Mouse (Mus musculus) megakaryocyte progenitor cell, adult 5-6 weeks (primary cell): ENCODE measurements around the gene Akap8l. TPM values are rescaled to one million over a fixed set of nuclear protein-coding genes. Genes with fewer than 3 reads are reported as not detected.

Experiments used
- ATAC-seq: replicated peaks from 2 replicates; pipeline ENCODE4 v1.8.0; 2016; ENCODE audit warnings: mild to moderate bottlenecking, moderate TSS enrichment, inconsistent platforms; ENCODE audit not compliant: poor library complexity
- total RNA-seq, 2 experiments: library from RNA; stranded (forward) in 1 of 2; stranded (reverse) in 1 of 2; fragments of 157-497, 149-512 nt in 1 of 2; fragments of 200-1000 nt in 1 of 2; gene quantifications; 2 replicates each; pipeline versions ENCODE4 v1.2.3 to v1.2.4; 2015 to 2017

The Akap8l gene
- total RNA-seq, 2 experiments from 2014 or later = 53.2 to 55.8 TPM

GRCm38 (mm10) chr17:32320597-32321389 is 29.6 kb downstream of the Akap8l start, which contains the start of gene Akap8:
Gene Akap8 (minus strand): TSS chr17:32321238.
- ATAC-seq = peak; percentile 88

- ATAC-seq = no peak
Observed at GRCm38 (mm10) chr17:32319950-32320349, 30.5 kb downstream of the Akap8l start.

GRCm38 (mm10) chr17:32317708-32318107 is 32.7 kb downstream of the Akap8l start:
- ATAC-seq = no peak

GRCm38 (mm10) chr17:32317032-32317431 is 33.4 kb downstream of the Akap8l start:
- ATAC-seq = no peak

GRCm38 (mm10) chr17:32315560-32315959 is 34.8 kb downstream of the Akap8l start:
- ATAC-seq = no peak

- ATAC-seq = peak; percentile 79
Observed at GRCm38 (mm10) chr17:32313892-32314291, 36.5 kb downstream of the Akap8l start.

- no peak for ATAC-seq
Observed at GRCm38 (mm10) chr17:32312801-32313200, 37.6 kb downstream of the Akap8l start.

- ATAC-seq = no peak
Observed at GRCm38 (mm10) chr17:32307963-32308362, 42.4 kb downstream of the Akap8l start.

- ATAC-seq = peak; percentile 58; the same call in 1 of the 2 replicates
Observed at GRCm38 (mm10) chr17:32298125-32298524, 52.3 kb downstream of the Akap8l start.

- no peak for ATAC-seq
Observed at GRCm38 (mm10) chr17:32295901-32296300, 54.5 kb downstream of the Akap8l start.

- ATAC-seq = no peak
Observed at GRCm38 (mm10) chr17:32295160-32295559, 55.2 kb downstream of the Akap8l start.

GRCm38 (mm10) chr17:32285138-32285670 is 65.2 kb downstream of the Akap8l start:
- ATAC-seq = no peak

- ATAC-seq = peak; percentile 76
Observed at GRCm38 (mm10) chr17:32284262-32285137, 65.9 kb downstream of the Akap8l start, which contains the start of gene Brd4. Gene Brd4 (minus strand): TSS chr17:32284722.

- peak; percentile 82 for ATAC-seq
Observed at GRCm38 (mm10) chr17:32283771-32284221, 66.6 kb downstream of the Akap8l start.

- 0 out of 2 replicates have a peak, but pooled peaks have one; percentile 11 for ATAC-seq
Observed at GRCm38 (mm10) chr17:32283341-32283740, 67.1 kb downstream of the Akap8l start.

GRCm38 (mm10) chr17:32281611-32282310 is 68.6 kb downstream of the Akap8l start:
- no peak for ATAC-seq

- no peak for ATAC-seq
Observed at GRCm38 (mm10) chr17:32281126-32281525, 69.3 kb downstream of the Akap8l start.

GRCm38 (mm10) chr17:32280575-32280974 is 69.8 kb downstream of the Akap8l start:
- ATAC-seq = peak; percentile 27; the same call in 1 of the 2 replicates

- ATAC-seq = no peak
Observed at GRCm38 (mm10) chr17:32277201-32277600, 73.2 kb downstream of the Akap8l start.

- no peak for ATAC-seq
Observed at GRCm38 (mm10) chr17:32275568-32275967, 74.8 kb downstream of the Akap8l start.
